Mouse (Mus musculus): ENCODE measurements around the gene Erf.

- TF ChIP-seq CTCF (IDR thresholded peaks at IDR 0.05) (peak; percentile 21), EP300 (IDR thresholded peaks at IDR 0.05) (no peak)
Measured at GRCm38 (mm10) chr7:25218705-25219415, 31.7 kb downstream of the Erf start.
